Mouse (Mus musculus): ENCODE measurements at regions not wholly inside any gene's neighbourhood (a gene's known extent, or its start where the extent isn't known, plus 50 kb on each side); places are given as distances from the start of the nearest gene placed in this dataset.

GRCm38 (mm10) chr3:33508277-33508676 lies 291.4 kb upstream of the Ttc14 start:
- TF ChIP-seq EP300 (IDR thresholded peaks at IDR 0.05; ENCODE audit: insufficient read depth, low read depth, low read length) (no peak), POLR2A (IDR thresholded peaks at IDR 0.05; ENCODE audit: insufficient read depth, low read length) (no peak)
